Mouse (Mus musculus): Measurements from ENCODE around the gene Dnajb6. TPM values are rescaled to one million over a fixed set of nuclear protein-coding genes. Genes with fewer than 3 reads are reported as not detected.

Gene Dnajb6
- total RNA-seq, 2 experiments from 2014 or later = 57.4 to 64.5 TPM

GRCm38 (mm10) chr5:29824796-29825195, 89.3 kb downstream of the Dnajb6 start:
- intact Hi-C loops (cut with DNase I; ENCODE audit: low total_unique reads) = loop anchor here (10.0 kb wide), 2 partner anchors 190 to 290 kb away; partner anchors contain the start of gene Il6
- no peak for DNase-seq

DNA sequence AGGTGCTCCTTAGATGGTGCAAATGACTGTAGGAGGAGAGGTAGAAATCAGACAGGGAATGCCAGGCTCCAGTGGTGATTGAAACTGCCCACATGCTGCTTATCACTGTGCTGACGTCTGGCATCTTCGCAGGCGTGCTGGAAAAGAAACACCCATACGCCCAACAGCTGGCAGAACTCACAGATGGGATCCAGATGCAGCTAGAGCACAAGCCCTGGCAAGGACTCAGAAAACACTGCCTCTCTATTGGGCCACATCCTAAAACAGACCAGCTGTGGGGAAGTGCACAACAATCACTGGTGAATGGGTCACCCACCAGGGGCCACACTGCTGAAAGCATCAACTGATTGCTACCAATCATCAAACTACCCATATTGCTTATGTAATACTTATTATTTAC, 91.3 kb downstream of the Dnajb6 start:
- intact Hi-C loops (cut with DNase I; ENCODE audit: low total_unique reads) = loop anchor here (10.0 kb wide), 2 partner anchors 188 to 288 kb away; partner anchors contain the start of gene Il6
- peak; percentile 28 for DNase-seq

DNA sequence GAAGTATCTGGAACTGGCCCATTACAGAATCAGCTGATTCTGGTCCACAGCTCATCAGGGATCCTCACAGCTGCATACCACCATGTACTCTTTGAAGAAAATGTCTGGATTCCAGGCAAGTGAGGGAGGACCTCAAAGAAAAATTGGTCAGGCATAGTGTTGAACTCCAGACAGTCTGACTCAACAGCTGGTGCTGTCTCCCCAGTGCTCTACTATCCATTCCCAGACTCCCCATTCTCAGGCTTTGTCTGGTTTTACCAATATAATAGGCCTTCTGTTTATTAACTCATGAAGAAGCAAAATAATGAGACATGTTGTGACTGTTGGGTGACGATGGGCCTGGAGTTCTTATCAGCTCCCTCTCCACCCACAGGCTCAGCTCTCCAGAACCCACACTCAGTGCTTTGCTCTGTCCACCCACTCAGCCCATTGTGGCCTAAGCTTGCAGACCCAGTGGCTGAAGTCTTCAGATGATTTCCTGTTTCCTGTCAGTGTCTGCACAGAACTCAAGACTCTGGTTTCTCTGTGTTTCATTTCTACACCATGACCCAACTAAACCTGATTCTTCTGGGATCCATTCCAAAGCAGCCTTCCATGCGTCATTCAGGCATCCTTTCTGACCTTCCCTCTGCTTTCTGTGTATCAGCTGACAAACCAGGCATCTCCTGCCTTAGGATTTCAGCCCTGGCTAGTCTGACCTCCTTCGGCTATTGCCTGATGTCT, 107.1 kb downstream of the Dnajb6 start:
- DNase-seq = peak; percentile 10
- intact Hi-C loops (cut with DNase I; ENCODE audit: low total_unique reads) = no loop called here

GRCm38 (mm10) chr5:29845038-29845437, 109.5 kb downstream of the Dnajb6 start:
- no peak for DNase-seq
- intact Hi-C loops (cut with DNase I; ENCODE audit: low total_unique reads) = no loop called here

DNA sequence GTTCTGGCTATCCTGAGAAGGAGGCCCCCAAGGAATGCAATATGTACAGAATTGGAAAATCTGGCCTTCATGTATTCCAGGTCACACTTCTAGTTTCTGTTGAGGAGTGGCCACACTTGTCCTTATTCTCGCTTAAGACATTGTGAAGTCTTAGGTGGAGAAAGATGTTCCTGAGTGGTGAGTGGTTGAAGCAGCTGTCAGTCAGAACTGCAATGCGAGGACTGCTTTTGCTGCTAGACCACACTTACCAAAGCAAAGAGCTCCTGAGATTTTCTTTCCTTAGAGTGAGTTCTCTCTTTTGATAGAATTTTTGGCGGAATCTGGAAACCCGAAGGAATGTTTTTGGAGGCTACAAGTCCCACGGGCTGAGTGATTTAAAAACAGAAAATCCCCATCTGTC, 112.0 kb downstream of the Dnajb6 start:
- no peak for DNase-seq
- intact Hi-C loops (cut with DNase I; ENCODE audit: low total_unique reads) = no loop called here

DNA sequence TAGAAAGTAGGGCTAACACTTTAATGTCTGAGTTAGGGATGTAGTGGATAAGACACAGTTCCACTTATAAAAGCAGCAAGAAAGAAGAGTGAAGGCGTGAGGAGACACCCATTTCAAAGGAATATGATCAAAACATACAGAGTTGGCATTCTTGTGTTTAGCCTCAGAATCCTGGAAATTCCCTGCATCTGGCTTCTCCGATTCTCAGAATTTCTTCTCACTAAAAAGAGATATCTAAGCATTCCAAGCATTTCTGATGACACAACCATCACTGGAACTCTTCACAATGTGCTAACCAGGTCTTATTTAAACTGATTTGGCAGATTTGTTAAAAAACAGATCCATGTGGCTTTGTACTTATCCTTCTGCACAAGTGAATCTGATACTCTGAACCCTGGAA, 112.6 kb downstream of the Dnajb6 start:
- DNase-seq = no peak
- intact Hi-C loops (cut with DNase I; ENCODE audit: low total_unique reads) = no loop called here

GRCm38 (mm10) chr5:29852376-29852775, 116.9 kb downstream of the Dnajb6 start:
- no peak for DNase-seq
- intact Hi-C loops (cut with DNase I; ENCODE audit: low total_unique reads) = no loop called here

GRCm38 (mm10) chr5:29853035-29853434, 117.5 kb downstream of the Dnajb6 start:
- DNase-seq = no peak
- intact Hi-C loops (cut with DNase I; ENCODE audit: low total_unique reads) = no loop called here

- intact Hi-C loops (cut with DNase I; ENCODE audit: low total_unique reads) = no loop called here
- no peak for DNase-seq
Measured at GRCm38 (mm10) chr5:29854376-29854775, 118.9 kb downstream of the Dnajb6 start.

GRCm38 (mm10) chr5:29854971-29855370, 119.5 kb downstream of the Dnajb6 start:
- DNase-seq = no peak
- intact Hi-C loops (cut with DNase I; ENCODE audit: low total_unique reads) = no loop called here

DNA sequence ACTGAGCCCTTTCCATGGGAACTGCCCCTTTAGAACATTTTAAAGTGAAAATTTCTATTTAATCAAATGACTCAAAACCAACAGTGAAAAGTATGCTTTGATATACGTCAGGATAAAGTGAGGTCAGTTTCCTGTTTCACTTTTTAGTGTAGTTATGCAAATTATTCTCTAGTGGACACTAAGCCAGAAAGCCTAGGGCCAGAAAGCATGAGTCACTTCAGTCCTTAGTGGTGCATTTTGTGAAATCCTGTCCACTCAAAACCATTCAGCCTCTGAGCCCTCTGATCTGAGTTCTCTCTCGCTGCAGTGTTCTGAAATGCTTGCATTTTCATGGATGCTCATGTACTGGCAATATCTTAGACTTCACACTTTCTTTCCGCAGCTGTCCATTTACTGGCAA, 126.0 kb downstream of the Dnajb6 start:
- intact Hi-C loops (cut with DNase I; ENCODE audit: low total_unique reads) = no loop called here
- DNase-seq = no peak

DNA sequence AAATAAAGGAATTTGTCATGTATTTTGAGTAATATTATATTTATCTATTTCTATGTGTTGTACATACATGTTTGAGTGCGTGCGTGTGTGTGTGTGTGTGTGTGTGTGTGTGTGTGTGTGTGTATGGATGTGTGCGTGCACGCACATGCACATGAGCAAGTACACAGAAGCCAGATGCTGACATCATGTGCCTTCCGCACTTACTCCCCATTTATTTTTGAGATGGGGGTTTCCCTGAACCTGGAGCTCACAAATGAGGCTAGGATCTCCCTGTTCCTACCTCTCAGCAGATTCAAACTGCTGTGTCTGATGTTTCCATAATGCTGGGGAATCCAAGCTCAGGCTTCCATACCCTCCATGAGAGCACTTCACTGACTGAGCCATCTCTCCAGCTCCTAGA, 126.9 kb downstream of the Dnajb6 start:
- intact Hi-C loops (cut with DNase I; ENCODE audit: low total_unique reads) = no loop called here
- no peak for DNase-seq

- DNase-seq = peak; percentile 41
- intact Hi-C loops (cut with DNase I; ENCODE audit: low total_unique reads) = no loop called here
Measured at GRCm38 (mm10) chr5:29864291-29864737, 128.8 kb downstream of the Dnajb6 start.

- intact Hi-C loops (cut with DNase I; ENCODE audit: low total_unique reads) = no loop called here
- no peak for DNase-seq
Measured at GRCm38 (mm10) chr5:29864994-29865393, 129.5 kb downstream of the Dnajb6 start.

Other genes starting within 250 kb of the Dnajb6 start
- 10 to 100 TPM; 28.5 to 31.7 TPM for gene Ube3c, start 166.4 kb upstream of the Dnajb6 start, total RNA-seq (2021)
- gene Gm5129, start 248 bp downstream of the Dnajb6 start, total RNA-seq (2021) = not detected

Measured in gastrocnemius, postnatal 14 days (tissue).